Mouse (Mus musculus) cerebral cortex, adult 2 months (tissue): Measurements from ENCODE around the gene Prss47.

Source experiments
- WGBS: fragments of 180-500 bp; shearing (Covaris S2); methylation state at CpG from one replicate; pipeline ENCODE4 v1.1.7; 2018; 5-methylcytosine and 5-hydroxymethylcytosine counted together

Gene Prss47

GRCm38 (mm10) chr13:65052660-65053059, at the start of gene Prss47:
Prss47 (minus strand) TSS chr13:65052760.
- WGBS, result 90% methylated on average over 9 of the region's 9 CpGs

GRCm38 (mm10) chr13:65101232-65101631, 48.7 kb upstream of the Prss47 start:
- 59% methylated on average over 3 of the region's 3 CpGs for WGBS

DNA sequence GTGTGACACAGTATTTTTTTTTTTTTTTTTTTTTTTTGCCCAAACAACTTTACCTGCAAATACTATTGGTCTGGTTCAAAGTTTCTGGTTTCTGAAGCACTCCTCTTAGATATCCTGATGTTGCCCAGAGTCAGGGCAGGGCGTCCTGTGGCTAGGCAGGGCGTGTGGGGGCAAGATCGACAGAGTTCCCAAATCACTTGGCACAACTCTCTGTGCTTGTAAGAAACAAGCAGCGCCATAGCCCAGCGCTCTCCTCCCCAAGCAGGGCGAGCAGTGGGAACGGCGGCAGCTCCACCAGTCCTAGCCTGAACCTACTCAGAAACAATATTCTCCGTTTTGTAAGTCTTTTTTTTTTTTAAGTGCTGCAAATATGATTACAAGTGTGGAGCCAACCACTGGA, 48.1 kb upstream of the Prss47 start:
- 93% methylated on average over 9 of the region's 9 CpGs for WGBS

GRCm38 (mm10) chr13:65095923-65096322, 43.4 kb upstream of the Prss47 start:
- 96% methylated on average over 4 of the region's 4 CpGs for WGBS

DNA sequence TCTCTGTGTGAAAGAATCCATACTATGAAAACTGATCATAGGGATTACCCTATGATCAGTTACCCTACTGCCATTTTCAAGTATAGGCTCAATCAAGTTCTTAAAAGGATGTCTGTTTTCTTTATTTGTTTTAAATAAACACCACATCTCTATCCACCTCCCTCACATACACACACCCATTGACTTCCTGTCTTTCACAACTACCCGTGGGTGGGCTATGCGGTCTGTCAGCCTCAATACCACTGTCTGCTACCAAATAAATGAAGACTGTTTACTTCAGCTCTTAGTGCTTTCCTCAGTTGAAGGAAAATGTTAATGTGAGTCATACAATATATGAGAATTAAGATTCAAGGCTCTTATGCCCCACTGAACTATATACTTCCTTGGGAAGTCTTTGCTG, 17.4 kb upstream of the Prss47 start:
- WGBS, result 69% methylated on average over 2 of the region's 2 CpGs

DNA sequence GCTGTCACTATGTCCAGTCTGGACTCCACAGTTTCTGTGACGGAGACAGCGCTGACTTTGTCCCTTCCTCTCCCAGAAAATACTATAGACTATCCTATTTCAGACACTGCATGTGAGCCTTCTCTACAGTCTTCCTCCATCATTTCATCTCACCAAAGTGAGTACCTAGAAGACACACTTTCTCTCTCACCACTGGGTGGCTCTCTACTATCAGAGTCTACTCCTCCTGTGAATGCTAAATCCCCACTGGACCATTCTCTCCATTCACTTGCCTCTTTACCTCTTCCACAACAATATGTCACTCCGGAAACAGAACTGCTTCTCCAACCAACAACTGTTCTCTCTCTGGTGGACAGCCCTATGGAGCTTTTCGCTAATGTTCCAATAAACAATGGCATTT, 17.5 kb downstream of the Prss47 start:
- 67% methylated on average over 4 of the region's 4 CpGs for WGBS

DNA sequence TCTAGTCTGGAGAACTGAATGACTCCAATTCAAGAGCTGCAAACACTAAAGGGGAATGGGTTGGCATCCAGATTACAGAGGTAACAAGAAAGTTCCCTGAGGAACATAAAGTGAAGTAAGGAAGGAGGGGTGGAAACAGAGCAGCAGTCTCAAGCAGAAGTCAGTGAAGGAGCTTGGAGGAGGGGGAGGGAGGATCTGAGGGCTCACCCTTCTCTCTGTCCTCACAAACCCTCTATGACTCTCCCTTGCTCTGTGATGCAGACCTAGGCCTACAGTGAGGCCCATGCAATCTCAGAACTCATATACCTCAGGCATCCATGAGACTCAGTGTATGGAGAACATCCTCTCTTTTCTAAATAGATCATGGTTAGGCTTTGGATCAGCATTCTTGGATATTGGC, 19.8 kb downstream of the Prss47 start, which contains the start of gene Spata31d1c:
TSS of gene Spata31d1c (plus strand) at position 301 of the 400 bp plus-strand sequence.

GRCm38 (mm10) chr13:65011052-65011738, 41.4 kb downstream of the Prss47 start:
- 54% methylated on average over 4 of the region's 4 CpGs for WGBS

DNA sequence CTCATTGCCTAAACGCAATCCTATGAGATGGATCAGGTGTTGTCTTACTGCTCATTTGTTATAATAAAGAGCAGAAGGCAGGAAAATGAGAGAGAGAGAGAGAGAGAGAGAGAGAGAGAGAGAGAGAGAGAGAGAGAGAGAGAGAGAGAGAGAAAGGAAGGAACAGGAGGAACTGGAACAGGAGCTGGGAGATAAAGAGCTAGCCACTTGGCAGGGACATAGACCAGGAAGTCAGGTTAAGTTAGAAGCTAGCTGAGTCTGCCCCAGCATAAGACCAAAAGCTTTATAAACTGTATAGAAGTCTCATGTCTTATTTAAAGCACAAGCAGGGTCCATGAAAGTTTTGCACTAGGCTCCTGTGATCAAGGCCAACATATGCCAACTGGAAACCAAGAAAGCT, 44.6 kb downstream of the Prss47 start:
- 71% methylated on average over 1 of the region's 1 CpGs for WGBS

DNA sequence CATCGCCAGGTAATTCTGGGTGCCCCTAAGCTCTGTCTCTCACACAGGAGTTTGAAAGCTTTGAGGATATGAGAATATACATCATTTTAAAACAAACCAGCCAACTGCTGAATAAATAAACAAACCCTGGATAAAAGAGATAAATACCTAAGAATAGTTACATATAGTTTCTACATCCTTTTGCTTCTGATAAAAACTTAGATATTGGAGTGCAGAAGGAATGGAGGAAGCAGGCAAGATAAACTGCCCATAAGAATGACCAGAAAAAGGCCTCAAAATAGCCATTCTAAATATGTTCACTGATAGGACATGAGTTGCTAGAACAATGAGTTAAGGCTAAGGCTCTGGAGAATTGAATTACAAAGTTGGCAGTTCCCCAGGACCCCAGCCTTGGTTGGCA, 45.8 kb downstream of the Prss47 start:
- 84% methylated on average over 1 of the region's 1 CpGs for WGBS
